Mouse (Mus musculus) adrenal gland, adult 2 months (tissue): ENCODE data around the gene Olfr196. TPM values are rescaled to one million over a fixed set of nuclear protein-coding genes. Genes with fewer than 3 reads are reported as not detected.
"Not testable (repeated sequence)": the region's sequence is repeated elsewhere in the genome, so short reads cannot be mapped to it uniquely, and the experiment has no call there.

ENCODE experiments used
- DNase-seq: peaks from one replicate; pipeline ENCODE4 v3.0.0; 2021
- long read RNA-seq: library from polyadenylated mRNA; stranded (forward); transcript quantifications from one replicate; pipeline ENCODE4 v2.0.0, GENCODE M21; 2021
- polyA plus RNA-seq: library from polyadenylated mRNA; depleted of rRNA; stranded (reverse); fragments of >200 nt; gene quantifications from 2 replicates; pipeline ENCODE4 v1.2.3, GENCODE M21; 2012; rRNA removed
- total RNA-seq, 2 experiments: library from RNA; stranded (reverse); gene quantifications; 2 replicates each; pipeline ENCODE4 v1.2.3; 2021

Olfr196 gene
- total RNA-seq: not detected
- not detected in 2 replicates for polyA plus RNA-seq
- long read RNA-seq: 0 reads

DNA sequence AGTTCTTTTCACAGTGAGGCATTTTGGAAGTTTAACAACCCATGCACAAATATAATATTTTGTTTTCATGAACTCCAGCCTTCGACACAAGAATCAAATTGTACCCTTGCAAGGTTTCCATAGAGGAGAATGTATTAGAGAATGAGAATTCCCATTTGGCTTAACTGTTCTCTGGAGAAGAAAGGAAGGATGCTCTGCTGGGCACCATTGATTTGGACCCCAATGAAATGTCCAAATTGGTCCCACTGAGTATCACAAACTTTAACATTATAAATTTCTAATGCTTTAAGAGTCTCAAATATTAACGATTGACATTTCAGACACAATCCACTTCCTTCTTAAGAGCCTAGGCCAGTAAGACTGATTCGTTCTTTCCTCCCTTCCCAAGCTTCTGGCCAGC is at the start of gene Olfr196:
Gene Olfr196 (minus strand): TSS at position 101 of the 400 bp plus-strand sequence.
- DNase-seq: no peak

DNA sequence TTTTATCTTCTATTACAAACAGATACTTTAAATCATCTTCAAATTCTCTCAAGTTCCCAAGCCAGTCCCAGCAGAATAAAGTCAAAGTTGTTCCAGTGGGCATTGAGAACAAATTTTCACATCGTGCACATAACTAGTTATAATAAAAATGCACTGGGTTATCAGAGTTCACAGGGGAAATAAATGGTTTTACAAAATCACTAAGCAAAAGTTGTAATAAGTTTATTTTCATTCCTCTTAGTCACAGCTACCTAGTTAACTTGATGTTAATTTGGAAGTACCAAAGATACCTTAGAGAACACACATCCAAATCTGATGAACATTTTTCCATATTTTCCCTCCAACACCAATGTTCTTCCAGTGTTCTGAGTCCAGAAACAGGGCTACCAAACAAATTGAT is 49.4 kb upstream of the Olfr196 start, which contains the start of gene Olfr199:
Gene Olfr199 (minus strand): TSS at position 101 of the 400 bp plus-strand sequence.
- not testable (repeated sequence) for DNase-seq

DNA sequence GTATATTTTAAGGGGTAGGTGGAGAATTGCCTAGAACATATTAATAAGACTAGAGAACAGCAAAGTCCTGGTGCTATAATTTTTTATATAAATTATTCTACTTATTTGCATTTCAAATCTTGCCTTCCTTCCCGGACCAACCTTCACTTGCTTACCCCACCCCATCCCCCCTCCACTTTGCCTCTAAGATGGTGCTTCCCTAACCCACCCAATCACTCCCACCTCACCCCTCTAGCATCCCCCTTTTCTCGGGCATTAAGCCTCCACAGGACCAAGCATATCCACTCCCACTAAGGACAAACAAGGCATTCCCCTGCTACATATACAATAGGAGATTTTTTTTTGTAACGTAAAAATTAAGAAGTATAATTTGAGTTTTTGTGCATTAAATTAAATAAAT is 47.6 kb upstream of the Olfr196 start:
- DNase-seq: not testable (repeated sequence)

DNA sequence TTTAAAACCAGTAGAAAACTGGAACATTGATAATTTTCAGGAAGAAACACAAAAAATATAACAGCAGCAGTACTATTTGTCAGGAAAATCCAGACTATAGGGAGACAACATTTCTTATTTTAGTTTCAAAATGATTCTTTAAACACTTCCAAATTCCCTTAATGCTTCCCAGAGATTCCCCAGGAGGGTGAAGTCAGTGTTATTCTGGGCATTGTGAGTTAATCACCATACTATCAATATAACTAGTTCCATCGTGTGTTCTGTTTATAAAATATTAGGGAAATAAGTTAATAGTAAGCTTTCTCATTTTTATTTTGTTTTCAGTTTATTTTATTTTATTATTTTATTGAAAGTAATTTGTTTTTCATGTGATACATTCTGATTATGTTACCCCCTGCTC is 33.2 kb upstream of the Olfr196 start, which contains the start of gene Olfr198:
Gene Olfr198 (minus strand): TSS at position 101 of the 400 bp plus-strand sequence.
- DNase-seq: not testable (repeated sequence)

DNA sequence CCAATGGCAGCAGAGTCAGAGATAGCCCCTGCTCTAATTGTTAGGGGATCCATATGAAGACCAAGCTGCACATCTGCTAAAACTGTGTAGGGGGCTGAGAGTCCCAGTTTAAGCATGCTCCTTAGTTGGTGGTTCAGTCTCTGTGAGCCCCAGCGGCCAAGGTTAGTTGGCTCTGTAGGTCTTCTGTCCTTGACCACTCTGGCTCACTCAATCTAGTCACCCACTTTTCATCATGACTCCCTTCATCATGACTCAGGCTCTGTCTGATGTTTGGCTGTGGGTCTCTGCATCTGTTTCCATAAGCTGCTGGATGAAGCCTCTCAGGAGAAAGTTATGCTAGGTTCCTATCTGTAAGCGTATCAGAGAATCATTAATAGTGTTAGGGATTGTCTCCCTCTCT is 18.3 kb downstream of the Olfr196 start:
- DNase-seq: peak; percentile 53

DNA sequence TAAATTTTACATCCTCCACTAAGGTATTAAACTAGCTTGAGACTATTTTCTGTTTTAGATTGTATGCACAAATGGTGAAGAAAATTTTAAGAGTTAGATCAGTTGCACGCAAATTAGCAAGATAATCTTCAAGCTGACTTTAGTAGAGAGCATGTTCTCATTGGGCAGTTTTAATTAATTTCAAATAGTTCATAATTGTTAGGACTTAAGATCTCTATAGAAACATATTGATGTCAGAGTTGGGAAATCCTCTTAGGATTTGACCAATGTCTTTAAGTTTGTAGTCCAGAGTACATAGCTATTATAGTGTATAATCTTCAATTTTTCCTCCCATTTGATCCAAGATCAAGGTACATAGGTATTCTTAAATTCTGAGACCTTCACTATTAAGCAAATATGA is 23.5 kb downstream of the Olfr196 start, which contains the start of gene Olfr195:
Gene Olfr195 (plus strand): TSS at position 301 of the 400 bp plus-strand sequence.
- no peak for DNase-seq

DNA sequence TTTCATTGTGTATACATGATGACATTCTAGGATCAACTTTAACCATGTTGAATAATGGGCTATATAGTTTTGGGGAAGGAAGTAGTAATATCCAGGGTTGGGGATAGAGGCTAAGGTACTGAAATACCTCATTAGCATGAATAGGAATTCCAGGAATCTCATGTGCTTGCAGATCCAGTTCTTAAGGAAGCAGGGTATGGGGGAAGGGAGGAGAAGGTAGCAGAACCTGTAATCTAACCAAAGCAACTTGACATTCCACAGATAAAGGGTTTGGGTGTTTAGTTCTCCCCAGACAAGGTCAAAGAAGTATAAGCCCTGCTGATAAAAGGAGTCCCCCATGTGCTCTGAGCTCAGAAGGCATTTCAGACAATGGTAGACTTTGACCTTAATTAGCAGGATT is 29.1 kb downstream of the Olfr196 start:
- no peak for DNase-seq

DNA sequence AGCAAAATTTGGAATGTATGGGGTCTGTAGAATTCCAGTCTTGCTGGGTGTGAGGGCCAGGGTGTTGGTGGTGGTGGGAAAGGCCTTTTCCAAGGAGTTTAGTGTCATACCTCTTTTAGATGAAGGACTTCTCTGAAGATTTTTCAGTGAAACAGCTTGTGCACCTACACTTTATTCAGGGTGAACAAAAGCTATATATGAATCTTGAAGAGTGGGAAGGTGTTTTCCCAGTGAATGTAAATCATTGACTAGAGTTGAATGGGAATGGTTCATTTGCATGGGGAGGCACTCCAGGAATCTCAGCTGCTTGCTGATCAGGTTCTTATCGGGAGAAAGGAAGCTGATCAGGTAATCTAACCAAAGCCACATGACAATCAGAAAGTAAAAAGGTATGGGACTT is 39.5 kb downstream of the Olfr196 start:
- no peak for DNase-seq

DNA sequence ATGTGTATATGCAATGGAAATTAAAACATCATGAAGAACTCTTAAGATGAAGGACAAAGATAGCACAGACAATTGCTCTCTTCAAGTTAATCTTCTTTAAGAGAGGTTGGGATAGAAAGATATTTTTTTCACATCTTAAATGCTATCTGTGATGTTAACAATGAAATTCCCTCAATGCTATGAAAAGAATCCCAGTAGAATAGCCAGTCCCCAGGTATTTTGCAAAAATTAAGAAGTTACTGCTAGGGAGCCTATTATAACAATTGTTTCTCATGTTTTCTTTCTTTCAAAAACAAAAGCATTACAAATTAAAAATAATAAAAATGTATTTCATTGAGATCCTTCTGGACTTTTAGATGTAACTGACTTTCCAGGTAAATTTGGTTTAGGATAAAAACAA is 49.3 kb downstream of the Olfr196 start, which contains the start of gene Olfr194:
Gene Olfr194 (minus strand): TSS at position 101 of the 400 bp plus-strand sequence.
- no peak for DNase-seq

Other genes with a start within 250 kb of the Olfr196 start
- not detected for gene Olfr181, start 241.7 kb downstream of the Olfr196 start, total RNA-seq
- gene Olfr181, start 241.7 kb downstream of the Olfr196 start, polyA plus RNA-seq: not detected in 2 replicates
- gene Olfr180, start 241.1 kb downstream of the Olfr196 start, total RNA-seq: not detected
- not detected in 2 replicates for gene Olfr180, start 241.1 kb downstream of the Olfr196 start, polyA plus RNA-seq
- not detected for gene Olfr183, start 175.1 kb downstream of the Olfr196 start, total RNA-seq
- gene Olfr183, start 175.1 kb downstream of the Olfr196 start, polyA plus RNA-seq: not detected in 2 replicates
- not detected for gene Olfr186, start 140.2 kb downstream of the Olfr196 start, total RNA-seq
- not detected in 2 replicates for gene Olfr186, start 140.2 kb downstream of the Olfr196 start, polyA plus RNA-seq
- not detected for gene Olfr187, start 130.7 kb downstream of the Olfr196 start, total RNA-seq
- gene Olfr187, start 130.7 kb downstream of the Olfr196 start, polyA plus RNA-seq: not detected in 2 replicates
- not detected for gene Olfr190, start 92.4 kb downstream of the Olfr196 start, total RNA-seq
- not detected in 2 replicates for gene Olfr190, start 92.4 kb downstream of the Olfr196 start, polyA plus RNA-seq
- gene Olfr191, start 80.6 kb downstream of the Olfr196 start, total RNA-seq: not detected
- not detected in 2 replicates for gene Olfr191, start 80.6 kb downstream of the Olfr196 start, polyA plus RNA-seq
- gene Olfr193, start 58.6 kb downstream of the Olfr196 start, total RNA-seq: not detected
- gene Olfr193, start 58.6 kb downstream of the Olfr196 start, polyA plus RNA-seq: not detected in 2 replicates
- not detected for gene Olfr194, start 49.4 kb downstream of the Olfr196 start, total RNA-seq
- gene Olfr194, start 49.4 kb downstream of the Olfr196 start, polyA plus RNA-seq: not detected in 2 replicates
- gene Olfr195, start 23.4 kb downstream of the Olfr196 start, total RNA-seq: not detected
- gene Olfr195, start 23.4 kb downstream of the Olfr196 start, polyA plus RNA-seq: not detected in 2 replicates
- not detected for gene Olfr198, start 33.1 kb upstream of the Olfr196 start, total RNA-seq
- not detected in 2 replicates for gene Olfr198, start 33.1 kb upstream of the Olfr196 start, polyA plus RNA-seq
- not detected for gene Olfr199, start 49.3 kb upstream of the Olfr196 start, total RNA-seq
- gene Olfr199, start 49.3 kb upstream of the Olfr196 start, polyA plus RNA-seq: not detected in 2 replicates
- gene Olfr201, start 102.2 kb upstream of the Olfr196 start, total RNA-seq: not detected
- gene Olfr201, start 102.2 kb upstream of the Olfr196 start, polyA plus RNA-seq: not detected in 2 replicates
- not detected for gene Olfr202, start 116.3 kb upstream of the Olfr196 start, total RNA-seq
- not detected in 2 replicates for gene Olfr202, start 116.3 kb upstream of the Olfr196 start, polyA plus RNA-seq
- not detected for gene Olfr203, start 128.4 kb upstream of the Olfr196 start, total RNA-seq
- gene Olfr203, start 128.4 kb upstream of the Olfr196 start, polyA plus RNA-seq: not detected in 2 replicates
- gene Olfr204, start 147.8 kb upstream of the Olfr196 start, total RNA-seq: not detected
- gene Olfr204, start 147.8 kb upstream of the Olfr196 start, polyA plus RNA-seq: not detected in 2 replicates
- not detected for gene Olfr205, start 160.7 kb upstream of the Olfr196 start, total RNA-seq
- not detected in 2 replicates for gene Olfr205, start 160.7 kb upstream of the Olfr196 start, polyA plus RNA-seq
- not detected for gene Olfr206, start 178.8 kb upstream of the Olfr196 start, total RNA-seq
- not detected in 2 replicates for gene Olfr206, start 178.8 kb upstream of the Olfr196 start, polyA plus RNA-seq
- not detected for gene Olfr209, start 193.5 kb upstream of the Olfr196 start, total RNA-seq
- gene Olfr209, start 193.5 kb upstream of the Olfr196 start, polyA plus RNA-seq: not detected in 2 replicates
- not detected for gene Gabrr3, start 236.9 kb upstream of the Olfr196 start, total RNA-seq
- gene Gabrr3, start 236.9 kb upstream of the Olfr196 start, polyA plus RNA-seq: not detected in 2 replicates